Comparison of ENCODE assay signal across 17 mouse cellular contexts in genomic region chr6:85866166-85866565, GRCm38 (mm10). TPM values are rescaled to one million over a fixed set of nuclear protein-coding genes. Genes with fewer than 3 reads are reported as not detected.
"Had no signal": no experiment of that assay in that cellular context is flagged by ENCODE, and none has a peak within 500 bp of the region (broad histone marks: within the 10 kb centered on the region; RNA-seq: fewer than 3 reads in every experiment).

No protein-coding gene starts in this region.

RNA-seq across cellular contexts. Expression of gene Nat8f2, which starts 2.8 kb away (rescaled TPM):
- total RNA-seq: megakaryocyte progenitor cell, adult 5-6 weeks; midbrain, postnatal 0 days; monocyte, adult 5-6 weeks had no signal
- polyA plus RNA-seq: lung, postnatal 0 days; macrophage; midbrain, embryonic 11.5 days; midbrain, embryonic 13.5 days; midbrain, embryonic 15.5 days; neural tube, embryonic 11.5 days; neural tube, embryonic 13.5 days; neural tube, embryonic 15.5 days; stomach, postnatal 0 days had no signal

RNA-seq across cellular contexts. Expression of gene Nat8, which starts 34.3 kb away (rescaled TPM):
- total RNA-seq: megakaryocyte progenitor cell, adult 5-6 weeks; monocyte, adult 5-6 weeks had no signal
- polyA plus RNA-seq: liver, postnatal 0 days; lung, embryonic 15.5 days; lung, postnatal 0 days; macrophage; midbrain, embryonic 11.5 days; midbrain, embryonic 13.5 days; midbrain, embryonic 15.5 days; neural tube, embryonic 11.5 days; neural tube, embryonic 13.5 days; neural tube, embryonic 15.5 days; stomach, postnatal 0 days; thymus, postnatal 0 days had no signal

RNA-seq across cellular contexts. Expression of gene Nat8f5, which starts 45.4 kb away (rescaled TPM):
- total RNA-seq: megakaryocyte progenitor cell, adult 5-6 weeks; monocyte, adult 5-6 weeks had no signal
- polyA plus RNA-seq: liver, postnatal 0 days; lung, adult 2 months; lung, embryonic 15.5 days; lung, postnatal 0 days; macrophage; midbrain, embryonic 11.5 days; neural tube, embryonic 11.5 days; stomach, embryonic 15.5 days; thymus, postnatal 0 days had no signal

RNA-seq across cellular contexts. Expression of gene Nat8f6, which starts 45.4 kb away (rescaled TPM):
- total RNA-seq: megakaryocyte progenitor cell, adult 5-6 weeks; midbrain, postnatal 0 days; monocyte, adult 5-6 weeks had no signal
- polyA plus RNA-seq: liver, postnatal 0 days; lung, embryonic 15.5 days; lung, postnatal 0 days; macrophage; midbrain, embryonic 11.5 days; midbrain, embryonic 13.5 days; midbrain, embryonic 15.5 days; midbrain, postnatal 0 days; neural tube, embryonic 11.5 days; neural tube, embryonic 13.5 days; neural tube, embryonic 15.5 days; stomach, embryonic 15.5 days; stomach, postnatal 0 days; thymus, postnatal 0 days had no signal
